Mouse (Mus musculus) midbrain, embryonic 16.5 days (tissue): ENCODE data around the gene Ddx54. TPM values are rescaled to one million over a fixed set of nuclear protein-coding genes. Genes with fewer than 3 reads are reported as not detected.

Source experiments
- ATAC-seq: fragments of 200-750 bp; cut with Nextera tagmentation; 2 replicates; pipeline ENCODE4 v1.8.0; 2017; ENCODE audit warnings: moderate TSS enrichment
- H3K27ac ChIP-seq: fragments of 300-500 bp; sonication (generic); 2 replicates; pipeline ENCODE4 v1.5.1; 2014; ENCODE audit warnings: mild to moderate bottlenecking, low read length, mixed read lengths
- H3K27me3 ChIP-seq: fragments of 300-500 bp; sonication (generic); 2 replicates; pipeline ENCODE4 v1.6.1; 2014; ENCODE audit warnings: low read depth, low read length, mixed read lengths; ENCODE audit not compliant: control insufficient read depth, insufficient read depth
- H3K36me3 ChIP-seq: fragments of 300-500 bp; sonication (generic); 2 replicates; pipeline ENCODE4 v1.6.1; 2014; ENCODE audit warnings: mild to moderate bottlenecking, low read length, moderate library complexity, mixed read lengths; ENCODE audit not compliant: control insufficient read depth, insufficient read depth
- H3K4me1 ChIP-seq: fragments of 300-500 bp; sonication (generic); 2 replicates; pipeline ENCODE4 v1.6.1; 2014; ENCODE audit warnings: mild to moderate bottlenecking, low read length, mixed read lengths; ENCODE audit not compliant: control insufficient read depth, insufficient read depth
- H3K4me2 ChIP-seq: fragments of 300-500 bp; sonication (generic); 2 replicates; pipeline ENCODE4 v1.6.1; 2014; ENCODE audit warnings: mild to moderate bottlenecking, low read length, mixed read lengths
- H3K4me3 ChIP-seq: fragments of 300-500 bp; sonication (generic); 2 replicates; pipeline ENCODE4 v1.5.1; 2014; ENCODE audit warnings: low read depth, mild to moderate bottlenecking, low read length, moderate library complexity, mixed read lengths
- H3K9ac ChIP-seq: fragments of 300-500 bp; sonication (generic); 2 replicates; pipeline ENCODE4 v1.6.1; 2014; ENCODE audit warnings: low read depth, low read length, mixed read lengths
- H3K9me3 ChIP-seq: fragments of 300-500 bp; sonication (generic); replicated peaks from 2 replicates; pipeline ENCODE4 v1.6.1; 2014; ENCODE audit warnings: mild to moderate bottlenecking, low read length, mixed read lengths; ENCODE audit not compliant: control insufficient read depth, poor library complexity, severe bottlenecking
- WGBS: fragments of 180-500 bp; shearing (Covaris S2); extraction: QIAGEN DNeasy Blood & Tissue Kit; methylation state at CpG from one replicate; pipeline ENCODE4 v1.1.7; 2014; 5-methylcytosine and 5-hydroxymethylcytosine counted together
- polyA plus RNA-seq: library from polyadenylated mRNA; unstranded; fragments of >200 nt; fragmentation: Nextera tagmentation; extraction: Ambion mirVana; gene quantifications from 2 replicates; pipeline ENCODE4 v1.2.1, GENCODE M21; 2015

Ddx54 gene
- polyA plus RNA-seq, 1 experiment from 2014 or later, result 39.9 TPM

DNA sequence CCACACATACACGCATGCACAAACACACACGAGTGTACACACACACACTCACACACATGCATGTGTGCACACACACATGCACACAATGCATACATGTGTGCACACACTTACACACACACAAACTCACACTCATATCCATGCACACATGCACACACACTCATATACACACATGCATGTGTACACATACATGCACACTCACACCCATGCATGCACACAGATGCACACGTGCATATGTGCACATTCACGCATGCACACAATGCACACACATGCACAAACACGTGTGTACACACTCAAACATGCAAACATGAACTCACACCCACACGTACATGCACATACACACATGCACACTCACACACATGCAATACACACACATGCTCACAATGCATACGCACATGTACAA is 27.6 kb downstream of the Ddx54 start:
- 91% methylated on average over 7 of the region's 7 CpGs for WGBS

DNA sequence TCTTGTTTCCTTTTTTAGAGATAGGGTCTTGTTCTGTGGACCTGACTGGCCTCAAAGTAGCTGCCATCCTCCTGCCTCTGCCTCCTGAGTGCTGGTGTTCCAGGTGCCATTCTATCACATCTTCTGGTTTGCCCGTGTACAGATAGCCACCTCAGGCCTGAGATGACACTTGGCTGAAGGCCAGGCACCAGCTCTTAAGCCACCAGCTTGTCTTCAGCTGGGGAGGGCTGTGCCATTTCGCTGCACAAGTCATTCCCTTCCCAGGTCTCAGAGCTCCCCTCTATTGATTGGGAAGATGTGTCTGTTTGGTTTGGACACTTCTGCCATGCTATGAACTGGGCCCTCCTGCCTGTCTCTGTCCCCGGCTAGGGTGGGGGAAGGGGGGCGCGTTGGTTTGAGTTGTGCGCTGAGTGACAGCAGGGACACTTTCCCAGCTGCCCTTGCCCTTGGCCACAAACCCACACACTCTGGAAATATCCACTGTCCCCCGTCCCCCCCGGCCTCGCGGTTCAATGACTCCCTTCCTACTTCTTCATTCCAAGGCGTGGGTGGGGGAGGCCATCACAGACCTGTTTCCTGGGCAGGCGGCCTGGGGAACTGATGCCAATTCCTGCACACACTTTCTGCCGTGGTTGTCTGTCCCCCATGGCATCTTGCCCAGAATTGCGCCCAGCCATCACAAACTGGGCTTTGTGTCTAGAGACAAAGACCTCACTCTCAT is 31.0 kb downstream of the Ddx54 start:
- Histone ChIP-seq H3K4me2 (no peak overlapping the region), H3K4me3 (no peak overlapping the region), H3K27ac (no peak overlapping the region), H3K27me3 (peaks cover 4% of the 10 kb centered on the region), H3K4me1 (peaks cover 5% of the 10 kb centered on the region), H3K9me3 (no peaks in the 10 kb centered on the region), H3K36me3 (no peaks in the 10 kb centered on the region), H3K9ac (no peak overlapping the region)
- WGBS, result 73% methylated on average over 14 of the region's 14 CpGs
- no peak for ATAC-seq

More for the DNA sequence above, 27.6 kb downstream of the Ddx54 start:
- H3K4me1 ChIP-seq, result no peaks in the 10 kb centered on the region
- H3K27me3 ChIP-seq, result no peaks in the 10 kb centered on the region
- H3K9ac ChIP-seq, result no peak overlapping the region
- H3K4me3 ChIP-seq, result no peak overlapping the region
- H3K4me2 ChIP-seq, result no peak overlapping the region
- H3K9me3 ChIP-seq, result no peaks in the 10 kb centered on the region
- ATAC-seq, result no peak
- H3K36me3 ChIP-seq, result no peaks in the 10 kb centered on the region
- no peak overlapping the region for H3K27ac ChIP-seq

DNA sequence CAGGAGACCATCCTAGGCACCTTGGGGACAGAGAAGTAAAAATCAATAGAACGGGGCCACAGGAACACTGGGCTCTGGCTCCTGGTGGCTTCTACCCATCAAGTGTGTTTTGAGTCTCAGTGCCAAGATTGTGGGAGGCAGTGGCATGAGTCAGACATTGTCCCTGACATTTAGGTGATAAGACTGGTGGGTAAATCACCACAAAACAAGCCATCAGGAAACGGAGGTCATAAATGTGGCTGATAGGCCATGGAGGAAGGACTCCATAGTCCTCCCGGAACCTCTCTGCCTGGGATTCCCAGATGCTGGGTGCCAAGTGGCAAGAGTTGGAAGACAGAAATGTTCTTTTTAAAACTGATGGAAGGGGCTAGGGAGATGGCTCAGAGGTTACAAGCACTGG is 31.7 kb downstream of the Ddx54 start:
- ATAC-seq, result no peak
- Histone ChIP-seq H3K9me3 (no peaks in the 10 kb centered on the region), H3K4me3 (no peak overlapping the region), H3K4me1 (peaks cover 12% of the 10 kb centered on the region), H3K9ac (no peak overlapping the region), H3K4me2 (no peak overlapping the region), H3K36me3 (no peaks in the 10 kb centered on the region), H3K27me3 (peaks cover 11% of the 10 kb centered on the region), H3K27ac (no peak overlapping the region)
- WGBS, result 93% methylated on average over 3 of the region's 3 CpGs

DNA sequence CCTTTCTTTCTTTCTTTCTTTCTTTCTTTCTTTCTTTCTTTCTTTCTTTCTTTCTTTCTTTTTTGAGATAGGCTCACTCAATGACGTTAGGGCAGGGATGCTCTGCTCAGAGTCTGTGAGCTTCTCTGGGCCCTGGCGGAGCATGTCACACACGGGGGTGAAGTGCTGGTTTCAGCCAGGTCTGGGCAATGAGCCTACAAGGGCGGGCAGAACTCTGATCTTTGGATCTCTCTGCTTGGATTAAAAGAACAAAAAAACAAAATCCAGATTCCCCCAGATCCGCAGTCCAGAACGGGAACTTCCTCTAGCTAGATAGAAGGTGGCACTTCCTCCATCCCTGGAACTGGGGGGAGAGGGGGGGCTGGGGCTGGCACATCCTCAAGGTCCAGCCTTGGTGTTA is 33.3 kb downstream of the Ddx54 start:
- Histone ChIP-seq H3K9ac (no peak overlapping the region), H3K27ac (no peak overlapping the region), H3K27me3 (peaks cover 26% of the 10 kb centered on the region), H3K9me3 (no peaks in the 10 kb centered on the region), H3K4me3 (no peak overlapping the region), H3K4me1 (peaks cover 15% of the 10 kb centered on the region), H3K36me3 (no peaks in the 10 kb centered on the region), H3K4me2 (no peak overlapping the region)
- ATAC-seq, result no peak
- 61% methylated on average over 6 of the region's 6 CpGs for WGBS

DNA sequence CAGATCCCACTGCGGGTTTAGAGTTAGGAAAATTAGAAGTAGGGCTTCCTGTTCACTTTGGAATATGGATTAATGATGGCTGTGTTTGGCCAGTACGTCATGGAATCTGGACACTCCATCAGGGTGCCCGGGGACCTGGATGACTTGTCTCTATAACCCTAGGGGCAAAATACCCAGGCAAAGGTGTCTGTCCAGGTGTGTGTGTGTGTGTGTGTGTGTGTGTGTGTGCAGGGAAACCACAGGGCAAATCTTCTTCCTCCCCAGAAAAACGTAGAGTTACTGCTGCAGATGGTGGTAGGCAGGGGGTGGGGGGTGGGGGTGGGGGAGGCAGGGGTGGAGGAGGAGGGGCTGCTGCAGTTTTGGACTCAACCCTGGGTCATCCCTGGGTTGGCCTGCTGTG is 34.8 kb downstream of the Ddx54 start:
- Histone ChIP-seq H3K36me3 (no peaks in the 10 kb centered on the region), H3K4me3 (no peak overlapping the region), H3K4me2 (no peak overlapping the region), H3K9ac (no peak overlapping the region), H3K4me1 (peaks cover 15% of the 10 kb centered on the region), H3K27me3 (peaks cover 28% of the 10 kb centered on the region), H3K9me3 (no peaks in the 10 kb centered on the region), H3K27ac (no peak overlapping the region)
- 79% methylated on average over 4 of the region's 4 CpGs for WGBS
- no peak for ATAC-seq

DNA sequence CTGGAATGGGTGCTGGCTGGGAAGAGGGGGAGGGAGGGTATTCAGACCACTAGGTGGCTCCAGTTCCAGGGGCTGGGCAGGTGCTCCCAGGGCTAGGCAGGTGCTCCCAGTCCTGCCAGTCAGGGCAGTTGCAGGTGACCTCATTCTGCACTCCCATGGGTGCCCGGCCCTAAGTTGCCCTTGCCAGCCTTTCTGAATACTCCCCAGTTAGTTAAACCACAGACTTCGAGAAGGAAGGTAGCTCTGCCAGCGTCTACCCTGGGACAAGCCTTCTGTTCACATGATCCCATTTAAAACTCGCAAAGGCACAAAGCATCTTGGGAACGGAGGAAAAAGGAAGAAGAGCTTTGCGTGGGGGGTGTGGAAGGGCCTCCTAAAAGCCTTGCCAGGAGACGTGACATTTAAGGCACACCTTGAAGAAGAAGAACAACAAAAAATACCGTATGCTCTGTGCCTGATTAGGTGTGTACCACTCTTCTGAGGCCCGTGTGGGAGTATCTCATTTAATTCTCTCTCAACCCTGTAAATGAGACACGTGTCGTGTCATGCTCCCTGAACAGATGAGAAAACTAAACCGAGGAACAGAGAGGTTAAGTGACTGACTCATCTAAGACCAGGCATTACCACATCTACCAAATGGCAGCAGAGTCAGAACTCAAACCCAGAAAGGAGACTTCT is 35.4 kb downstream of the Ddx54 start:
- H3K9me3 ChIP-seq, result no peaks in the 10 kb centered on the region
- H3K9ac ChIP-seq, result no peak overlapping the region
- peaks cover 15% of the 10 kb centered on the region for H3K4me1 ChIP-seq
- H3K4me2 ChIP-seq, result peak overlapping the region; percentile 69; the same call in 1 of the 2 replicates
- ATAC-seq, result no peak
- 44% methylated on average over 12 of the region's 12 CpGs for WGBS
- no peaks in the 10 kb centered on the region for H3K36me3 ChIP-seq
- H3K27me3 ChIP-seq, result peaks cover 28% of the 10 kb centered on the region
- no peak overlapping the region for H3K27ac ChIP-seq
- H3K4me3 ChIP-seq, result no peak overlapping the region

DNA sequence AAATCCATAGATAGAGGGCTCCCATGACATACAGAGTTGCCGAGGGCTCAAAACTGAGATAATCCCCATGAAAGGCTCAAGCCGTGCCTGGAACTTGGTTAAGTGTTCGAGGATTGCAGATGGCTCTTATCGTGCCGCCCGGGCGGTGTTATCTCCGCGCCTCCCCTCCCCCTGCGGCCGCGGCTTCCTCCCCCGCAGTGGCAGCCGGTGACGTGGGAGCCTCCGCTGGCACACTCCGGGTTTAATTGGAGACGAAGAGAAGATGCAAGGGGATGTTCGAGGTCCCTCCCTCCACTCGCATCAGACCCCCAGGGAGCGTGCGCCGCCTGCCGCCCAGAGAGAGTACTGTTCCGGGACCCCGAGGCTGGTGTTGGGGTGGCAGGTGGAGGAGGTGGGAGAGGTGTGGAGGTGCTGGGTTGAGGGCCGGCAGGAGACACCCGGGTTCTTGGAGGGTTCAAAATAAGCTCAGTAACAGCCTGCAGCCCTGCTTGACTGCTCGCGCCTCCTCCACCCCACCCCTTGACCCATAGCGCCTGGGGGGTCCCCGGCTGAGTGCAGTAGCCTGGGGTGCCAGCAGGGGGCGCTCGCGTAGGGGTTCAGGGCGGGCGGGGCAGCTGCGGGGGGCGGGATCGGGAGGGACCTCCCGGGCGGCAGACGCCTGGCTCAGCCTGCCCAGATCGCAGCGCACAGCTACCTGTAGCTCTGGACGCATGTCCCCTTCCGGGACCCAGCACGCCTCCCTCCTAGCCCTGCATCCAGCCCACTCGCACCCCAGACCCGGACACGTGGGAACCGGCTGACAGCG is 36.2 kb downstream of the Ddx54 start, which contains the start of gene Rasal1:
Gene Rasal1 (plus strand): TSS at position 244 of the 805 bp plus-strand sequence.
- Histone ChIP-seq H3K36me3 (no peaks in the 10 kb centered on the region), H3K9me3 (no peaks in the 10 kb centered on the region), H3K9ac (peak within 1 kb of the TSS; percentile 61), H3K27me3 (peaks cover 28% of the 10 kb centered on the region), H3K27ac (no peak within 1 kb of the TSS), H3K4me1 (peaks cover 15% of the 10 kb centered on the region), H3K4me2 (peak within 1 kb of the TSS; percentile 69), H3K4me3 (peak within 1 kb of the TSS; percentile 36)
- WGBS, result under 1% methylated on average over 48 of the region's 53 CpGs
- ATAC-seq, result 0 out of 2 replicates have a peak, but pooled peaks have one; percentile 12

DNA sequence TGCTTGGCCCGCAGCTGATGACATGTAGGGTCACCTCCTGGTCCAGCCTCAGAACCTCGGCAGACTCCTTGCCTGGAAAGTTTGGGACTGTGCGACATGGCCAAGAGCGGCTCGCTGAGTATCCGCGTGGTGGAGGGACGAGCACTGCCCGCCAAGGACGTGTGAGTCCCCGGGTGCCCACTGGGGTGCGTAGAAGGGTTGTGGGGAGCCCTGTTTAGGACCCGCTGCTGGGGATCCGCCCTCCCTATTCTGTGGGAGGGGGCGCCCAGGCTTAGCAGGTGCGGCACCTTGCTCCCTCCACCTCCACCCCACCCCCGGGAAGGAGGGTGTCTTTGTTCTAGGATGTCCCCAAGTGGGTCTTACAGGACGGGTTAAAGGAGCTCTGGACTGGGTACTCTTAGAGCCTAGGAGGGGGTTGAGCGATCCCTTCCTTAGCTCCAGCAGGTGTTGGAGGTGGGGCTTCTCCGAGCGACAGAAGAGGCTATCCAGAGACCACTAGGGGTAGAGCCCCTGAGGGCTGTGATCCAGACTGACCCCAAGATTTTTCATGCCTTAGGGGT is 36.9 kb downstream of the Ddx54 start:
- Histone ChIP-seq H3K27ac (no peak overlapping the region), H3K27me3 (peaks cover 28% of the 10 kb centered on the region), H3K36me3 (no peaks in the 10 kb centered on the region), H3K9me3 (no peaks in the 10 kb centered on the region), H3K4me2 (peak overlapping the region; percentile 69), H3K4me3 (peak overlapping the region; percentile 36), H3K4me1 (peaks cover 15% of the 10 kb centered on the region), H3K9ac (no peak overlapping the region)
- WGBS, result 2% methylated on average over 21 of the region's 21 CpGs
- peak; percentile 44 for ATAC-seq
